Mouse (Mus musculus) E14TG2a.4 (cell line): ENCODE data around the gene A930009A15Rik.

ENCODE experiments used
- CTCF ChIP-seq: conservative IDR thresholded peaks from 2 replicates; pipeline ENCODE4 v1.5.1; 2014; ENCODE audit warnings: low read length
- POU5F1 ChIP-seq: IDR thresholded peaks from 2 replicates; pipeline ENCODE4 v1.6.1; 2014; ENCODE audit warnings: low read length, borderline replicate concordance

GRCm38 (mm10) chr10:115593221-115593620 lies 23.4 kb downstream of the A930009A15Rik start:
- TF ChIP-seq CTCF: no peak
- no peak for TF ChIP-seq POU5F1
